In genomic region chr8:122320541-122320940, GRCm38 (mm10) we compare ENCODE assay signal across 15 mouse cellular contexts. TPM values are rescaled to one million over a fixed set of nuclear protein-coding genes. Genes with fewer than 3 reads are reported as not detected.
A peak's percentile ranks its signal among the peaks of the same experiment; 100 is the strongest.
DNase-seq lines count a peak whose midpoint lies in the region; ATAC-seq and TF ChIP-seq lines count a peak whose summit lies in the region.
"Had no signal": no experiment of that assay in that cellular context is flagged by ENCODE, and none has a peak within 500 bp of the region (broad histone marks: within the 10 kb centered on the region; RNA-seq: fewer than 3 reads in every experiment).

No protein-coding gene starts in this region.

- no peak for ATAC-seq in heart, embryonic 14.5 days (ENCODE audit: insufficient number of reproducible peaks, insufficient read depth, low FRiP score, low read depth)
- ATAC-seq in liver, embryonic 13.5 days (ENCODE audit: low read depth) = no peak
- ATAC-seq: CD4-positive, CD25-positive, alpha-beta regulatory T cell, adult 4 months; lung, postnatal 0 days had no signal

- H3K36me3 ChIP-seq in heart, embryonic 14.5 days (ENCODE audit: control insufficient read depth, insufficient read depth, low read length) = peaks cover 49% of the 10 kb centered on the region
- peaks cover 36 to 98% of the 10 kb centered on the region in 2 experiments for H3K36me3 ChIP-seq in CH12.LX (replicated peaks in 1 of 2; ENCODE audit: control insufficient read depth in 1 of 2, insufficient read depth in 1 of 2, low read length in 1 of 2)
- H3K36me3 ChIP-seq in liver, embryonic 13.5 days = peaks cover 84% of the 10 kb centered on the region

- TF ChIP-seq EP300 in CH12.LX (IDR thresholded peaks at IDR 0.05; ENCODE audit: low read length) = no peak

- H3K27ac ChIP-seq in heart, embryonic 14.5 days (replicated peaks in 1 of 2; ENCODE audit: control insufficient read depth in 1 of 2, insufficient read depth in 1 of 2, low read depth in 2 of 2, low read length in 2 of 2) = peak overlapping the region in 1 of 2 experiments; percentile 78; a peak in 2 of 4 replicates
- no peak overlapping the region for H3K27ac ChIP-seq in CH12.LX (ENCODE audit: insufficient read depth, low read depth)
- H3K27ac ChIP-seq in liver, embryonic 13.5 days = peak overlapping the region; percentile 97

- WGBS in heart, embryonic 14.5 days = 55% methylated on average over 3 of the region's 3 CpGs
- WGBS in liver, embryonic 13.5 days (ENCODE audit: insufficient replicate concordance) = 27% methylated on average over 3 of the region's 3 CpGs

- H3K79me2 ChIP-seq in CH12.LX (replicated peaks; ENCODE audit: control insufficient read depth, extremely low read depth, insufficient read depth, poor library complexity, severe bottlenecking) = no peaks in the 10 kb centered on the region; the same call in 1 of the 2 replicates

- H3K4me1 ChIP-seq in heart, embryonic 14.5 days (ENCODE audit: control insufficient read depth in 2 of 2, insufficient read depth in 2 of 2, low read length in 2 of 2) = peaks cover 55 to 86% of the 10 kb centered on the region in 2 experiments
- H3K4me1 ChIP-seq in CH12.LX (ENCODE audit: control insufficient read depth in 1 of 2, insufficient read depth in 2 of 2) = peaks cover 14 to 45% of the 10 kb centered on the region in 2 experiments
- H3K4me1 ChIP-seq in liver, embryonic 13.5 days (replicated peaks) = peaks cover 100% of the 10 kb centered on the region

- TF ChIP-seq CTCF in CH12.LX (conservative IDR thresholded peaks at IDR 0.05 in 1 of 2, IDR thresholded peaks at IDR 0.05 in 1 of 2; ENCODE audit: low read depth in 2 of 2, low read length in 2 of 2) = no peak

- H3K9me3 ChIP-seq in heart, embryonic 14.5 days (ENCODE audit: control insufficient read depth, low read length) = no peaks in the 10 kb centered on the region
- H3K9me3 ChIP-seq in CH12.LX (replicated peaks; ENCODE audit: low read length) = no peaks in the 10 kb centered on the region
- no peaks in the 10 kb centered on the region for H3K9me3 ChIP-seq in liver, embryonic 13.5 days (replicated peaks)

- in situ Hi-C loops in CH12.LX (cut with MboI; ENCODE audit: low pct_ligation_motif_present, low pct_unique_long_range_greater_than_20kb, low sequenced_read_pairs) = no loop called here

- no peaks in the 10 kb centered on the region for H3K27me3 ChIP-seq in heart, embryonic 14.5 days (ENCODE audit: control insufficient read depth, insufficient read depth, low read length)
- no peaks in the 10 kb centered on the region for H3K27me3 ChIP-seq in CH12.LX (replicated peaks)
- no peaks in the 10 kb centered on the region for H3K27me3 ChIP-seq in liver, embryonic 13.5 days

- no peak for TF ChIP-seq RAD21 in CH12.LX (IDR thresholded peaks at IDR 0.05; ENCODE audit: low read depth, low read length)

- TF ChIP-seq POLR2A in CH12.LX (IDR thresholded peaks at IDR 0.05; ENCODE audit: low read depth, low read length) = peak; percentile 13; the same call in 1 of the 2 replicates

- no peak for DNase-seq in heart, postnatal 36 days
- DNase-seq in CH12.LX (ENCODE audit: extremely low read depth) = no peak
- DNase-seq in ZHBTc4 (ENCODE audit: low read depth, low spot score) = peak; percentile 69
- DNase-seq in liver, embryonic 13.5 days = no peak
- DNase-seq in layer of hippocampus, adult 11-12 months (ENCODE audit: low spot score) = no peak
- no peak for DNase-seq in urinary bladder, postnatal 25 days (ENCODE audit: low spot score)
- DNase-seq: adrenal gland, postnatal 14 days; heart, adult 11 months; left cerebral cortex, postnatal 4 days had no signal

- H3K9ac ChIP-seq in heart, embryonic 14.5 days (ENCODE audit: low read length) = peak overlapping the region; percentile 25; the same call in 1 of the 2 replicates
- H3K9ac ChIP-seq in CH12.LX (ENCODE audit: insufficient read depth, low read depth) = no peak overlapping the region
- peak overlapping the region; percentile 99 for H3K9ac ChIP-seq in liver, embryonic 13.5 days

- intact Hi-C loops in heart, postnatal 36 days (cut with DNase I) = no loop called here

- no peak overlapping the region for H3K4me3 ChIP-seq in heart, embryonic 14.5 days (ENCODE audit: control insufficient read depth in 1 of 2, insufficient read depth in 1 of 2, low read depth in 1 of 2, low read length in 2 of 2)
- H3K4me3 ChIP-seq in CH12.LX (replicated peaks in 1 of 3; ENCODE audit: low read depth in 2 of 3, low read length in 2 of 3, poor library complexity in 1 of 3) = no peak overlapping the region
- H3K4me3 ChIP-seq in liver, embryonic 13.5 days (replicated peaks) = 0 out of 2 replicates have a peak overlapping the region, but pooled peaks have one; percentile 39

- dilution Hi-C loops in CH12.LX (cut with MboI; ENCODE audit: extremely low pct_ligation_motif_present, extremely low pct_unique_long_range_greater_than_20kb, low sequenced_read_pairs) = no loop called here

- no peak overlapping the region for H3K4me2 ChIP-seq in heart, embryonic 14.5 days (ENCODE audit: low read length)
- no peak overlapping the region for H3K4me2 ChIP-seq in CH12.LX (ENCODE audit: insufficient read depth, low read depth, poor library complexity, severe bottlenecking)
- peak overlapping the region; percentile 69 for H3K4me2 ChIP-seq in liver, embryonic 13.5 days

TF ChIP-seq in CH12.LX, 34 proteins besides CTCF, POLR2A, EP300 and RAD21:
- TF ChIP-seq NELFE (IDR thresholded peaks at IDR 0.05; ENCODE audit: low read depth, low read length) = no peak
- no peak for TF ChIP-seq CHD1 (IDR thresholded peaks at IDR 0.05; ENCODE audit: low read depth, low read length)
- no peak for TF ChIP-seq ETS1 (conservative IDR thresholded peaks at IDR 0.05; ENCODE audit: low read depth, low read length)
- no peak for TF ChIP-seq BHLHE40 (IDR thresholded peaks at IDR 0.05; ENCODE audit: low read depth, low read length)

RNA-seq across cellular contexts. Expression of gene Zfpm1, which starts 38.6 kb away (rescaled TPM):
- 4.4 and 6.1 TPM in 2 replicates for polyA plus RNA-seq in heart, embryonic 14.5 days (2014; fragmentation: Nextera tagmentation; extraction: Ambion mirVana)
- 10 to 100 TPM; 23.1 to 30.0 TPM for total RNA-seq in heart, postnatal 36 days (2021)
- total RNA-seq in CH12.LX (2012; rRNA removed) (30.1 and 31.0 TPM in 2 replicates), CH12.LX (2014; rRNA removed) (11.0 and 11.3 TPM in 2 replicates)
- 63.5 and 68.4 TPM in 2 replicates for polyA plus RNA-seq in CH12.LX (2012; ENCODE audit: insufficient read length, low read depth)
- 10.0 and 11.7 TPM in 2 replicates for polyA plus RNA-seq in liver, embryonic 13.5 days (2015; fragmentation: Nextera tagmentation; extraction: Ambion mirVana)

RNA-seq across cellular contexts. Expression of gene Trhr2, which starts 40.0 kb away (rescaled TPM):
- polyA plus RNA-seq in heart, embryonic 14.5 days (2014; fragmentation: Nextera tagmentation; extraction: Ambion mirVana) = not detected in 2 replicates
- not detected for total RNA-seq in heart, postnatal 36 days (2021)
- total RNA-seq in CH12.LX (2012; rRNA removed) (0.25 and 0.46 TPM in 2 replicates), CH12.LX (2014; rRNA removed) (not detected in 2 replicates)
- polyA plus RNA-seq in CH12.LX (2012; ENCODE audit: insufficient read length, low read depth) = 0.42 and 0.51 TPM in 2 replicates
- not detected in 2 replicates for polyA plus RNA-seq in liver, embryonic 13.5 days (2015; fragmentation: Nextera tagmentation; extraction: Ambion mirVana)
- total RNA-seq: adrenal gland, postnatal 14 days; common myeloid progenitor, adult 5-6 weeks had no signal
- polyA plus RNA-seq: CD4-positive, CD25-positive, alpha-beta regulatory T cell, adult 4 months; intestine, embryonic 14.5 days; lung, postnatal 0 days; thymus, postnatal 0 days had no signal

RNA-seq across cellular contexts. Expression of gene Zc3h18, which starts 55.9 kb away (rescaled TPM):
- 17.7 and 19.6 TPM in 2 replicates for polyA plus RNA-seq in heart, embryonic 14.5 days (2014; fragmentation: Nextera tagmentation; extraction: Ambion mirVana)
- 10 to 100 TPM; 21.4 to 23.0 TPM for total RNA-seq in heart, postnatal 36 days (2021)
- total RNA-seq in CH12.LX (2012; rRNA removed) (58.5 and 66.0 TPM in 2 replicates), CH12.LX (2014; rRNA removed) (34.6 and 36.3 TPM in 2 replicates)
- 81.6 and 83.0 TPM in 2 replicates for polyA plus RNA-seq in CH12.LX (2012; ENCODE audit: insufficient read length, low read depth)
- 30.2 and 35.0 TPM in 2 replicates for polyA plus RNA-seq in liver, embryonic 13.5 days (2015; fragmentation: Nextera tagmentation; extraction: Ambion mirVana)
